Mouse (Mus musculus) ES-Bruce4 (cell line): ENCODE measurements at regions not wholly inside any gene's neighbourhood (a gene's known extent, or its start where the extent isn't known, plus 50 kb on each side); places are given as distances from the start of the nearest gene placed in this dataset.

Experiments used
- CTCF ChIP-seq: IDR thresholded peaks from one replicate; pipeline ENCODE4 v1.8.1; 2011; ENCODE audit warnings: low read depth, low read length
- EP300 ChIP-seq: IDR thresholded peaks from 2 replicates; pipeline ENCODE4 v1.6.1; 2011; ENCODE audit warnings: low read depth, low read length; ENCODE audit not compliant: insufficient read depth
- POLR2A ChIP-seq: IDR thresholded peaks from one replicate; pipeline ENCODE4 v1.8.1; 2011; ENCODE audit warnings: low read length; ENCODE audit not compliant: insufficient read depth

GRCm38 (mm10) chr3:102266136-102266535 is 61.6 kb upstream of the Vangl1 start:
- no peak for TF ChIP-seq CTCF
- TF ChIP-seq EP300 = no peak
- no peak for TF ChIP-seq POLR2A
